Mouse (Mus musculus): Measurements from ENCODE around the gene Pef1.

Gene Pef1

GRCm38 (mm10) chr4:130095137-130095536 lies 7.2 kb upstream of the Pef1 start:
- DNase-seq (ENCODE audit: low spot score), result no peak

GRCm38 (mm10) chr4:130101183-130101582 lies 1.2 kb upstream of the Pef1 start:
- no peak for DNase-seq (ENCODE audit: low spot score)

- no peak for DNase-seq (ENCODE audit: low spot score)
These were observed 1.3 kb downstream of the Pef1 start for GRCm38 (mm10) chr4:130103632-130104031.

- DNase-seq (ENCODE audit: low spot score), result no peak
These were observed 2.2 kb downstream of the Pef1 start for GRCm38 (mm10) chr4:130104584-130104983.

GRCm38 (mm10) chr4:130107065-130107443 lies 4.7 kb downstream of the Pef1 start:
- DNase-seq (ENCODE audit: low spot score), result no peak

GRCm38 (mm10) chr4:130107444-130108131 lies 5.2 kb downstream of the Pef1 start:
- peak; percentile 99 for DNase-seq (ENCODE audit: low spot score)

GRCm38 (mm10) chr4:130108929-130109328 lies 6.6 kb downstream of the Pef1 start:
- no peak for DNase-seq (ENCODE audit: low spot score)

- DNase-seq (ENCODE audit: low spot score), result no peak
These were observed 7.3 kb downstream of the Pef1 start for GRCm38 (mm10) chr4:130109666-130110065.

GRCm38 (mm10) chr4:130110091-130110490 lies 7.7 kb downstream of the Pef1 start:
- no peak for DNase-seq (ENCODE audit: low spot score)

GRCm38 (mm10) chr4:130112299-130112698 lies 9.9 kb downstream of the Pef1 start:
- DNase-seq (ENCODE audit: low spot score), result peak; percentile 46

GRCm38 (mm10) chr4:130112732-130113131 lies 10.4 kb downstream of the Pef1 start:
- DNase-seq (ENCODE audit: low spot score), result no peak

GRCm38 (mm10) chr4:130120752-130121151 lies 18.4 kb downstream of the Pef1 start:
- DNase-seq (ENCODE audit: low spot score), result no peak

- no peak for DNase-seq (ENCODE audit: low spot score)
These were observed 19.2 kb downstream of the Pef1 start for GRCm38 (mm10) chr4:130121560-130121959.

- DNase-seq (ENCODE audit: low spot score), result no peak
These were observed 20.7 kb downstream of the Pef1 start for GRCm38 (mm10) chr4:130123020-130123419.

- DNase-seq (ENCODE audit: low spot score), result no peak
These were observed 21.8 kb downstream of the Pef1 start for GRCm38 (mm10) chr4:130124110-130124509.

- DNase-seq (ENCODE audit: low spot score), result no peak
These were observed 22.8 kb downstream of the Pef1 start for GRCm38 (mm10) chr4:130125164-130125563.

GRCm38 (mm10) chr4:130125935-130126334 lies 23.6 kb downstream of the Pef1 start:
- no peak for DNase-seq (ENCODE audit: low spot score)

- DNase-seq (ENCODE audit: low spot score), result no peak
These were observed 26.5 kb downstream of the Pef1 start for GRCm38 (mm10) chr4:130128907-130129306.

- DNase-seq (ENCODE audit: low spot score), result no peak
These were observed 27.7 kb downstream of the Pef1 start for GRCm38 (mm10) chr4:130130082-130130481.

GRCm38 (mm10) chr4:130130641-130131350 lies 28.4 kb downstream of the Pef1 start:
- peak; percentile 61 for DNase-seq (ENCODE audit: low spot score)

GRCm38 (mm10) chr4:130131448-130132105 lies 29.2 kb downstream of the Pef1 start:
- no peak for DNase-seq (ENCODE audit: low spot score)

- DNase-seq (ENCODE audit: low spot score), result no peak
These were observed 31.0 kb downstream of the Pef1 start for GRCm38 (mm10) chr4:130133399-130133798.
